Mouse (Mus musculus): ENCODE measurements around the gene Tmigd3.

Tmigd3 gene

GRCm38 (mm10) chr3:105892572-105893495 lies 22.1 kb downstream of the Tmigd3 start:
- no peaks in the 10 kb centered on the region for H3K9me3 ChIP-seq (ENCODE audit: low read length)
- no peak for TF ChIP-seq POU5F1 (IDR thresholded peaks at IDR 0.05; ENCODE audit: borderline replicate concordance, low read length)
- TF ChIP-seq NANOG (IDR thresholded peaks at IDR 0.05; ENCODE audit: borderline replicate concordance, low read length): no peak
- peaks cover 34% of the 10 kb centered on the region for H3K4me1 ChIP-seq (replicated peaks; ENCODE audit: low read depth, low read length)
- no peaks in the 10 kb centered on the region for H3K36me3 ChIP-seq (ENCODE audit: insufficient read depth, low read length)
- H3K4me3 ChIP-seq (replicated peaks; ENCODE audit: low read length): no peak overlapping the region
- H3K27me3 ChIP-seq (ENCODE audit: insufficient read depth, low read length): peaks cover 4% of the 10 kb centered on the region; the same call in 1 of the 2 replicates

DNA sequence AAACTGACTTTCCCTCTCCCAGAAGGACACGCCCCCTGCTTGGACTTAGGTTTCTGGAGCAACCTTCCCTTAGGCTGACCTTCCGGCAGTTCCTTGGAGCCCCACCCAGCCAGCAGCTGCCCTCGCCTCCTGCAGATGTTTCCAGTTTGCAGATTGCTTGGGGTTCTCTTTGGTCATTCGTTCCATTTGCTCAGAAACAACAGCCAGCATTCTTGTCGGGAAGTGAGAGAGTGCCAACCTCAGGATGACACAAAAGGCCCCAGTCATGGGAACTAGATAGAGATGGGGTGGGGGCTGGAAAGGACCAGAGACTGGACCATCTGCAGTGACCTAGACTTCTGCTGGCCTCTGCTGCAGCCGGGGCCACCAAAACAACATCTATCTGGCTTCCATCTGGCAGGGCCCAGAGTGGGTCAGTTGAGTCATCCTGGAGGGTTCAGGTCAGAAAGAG lies 23.3 kb downstream of the Tmigd3 start:
- H3K9me3 ChIP-seq (ENCODE audit: low read length): no peaks in the 10 kb centered on the region
- H3K36me3 ChIP-seq (ENCODE audit: insufficient read depth, low read length): no peaks in the 10 kb centered on the region
- peaks cover 34% of the 10 kb centered on the region for H3K4me1 ChIP-seq (replicated peaks; ENCODE audit: low read depth, low read length)
- peaks cover 7% of the 10 kb centered on the region for H3K27me3 ChIP-seq (ENCODE audit: insufficient read depth, low read length)
- no peak for TF ChIP-seq NANOG (IDR thresholded peaks at IDR 0.05; ENCODE audit: borderline replicate concordance, low read length)
- no peak for TF ChIP-seq POU5F1 (IDR thresholded peaks at IDR 0.05; ENCODE audit: borderline replicate concordance, low read length)
- peak overlapping the region; percentile 32; the same call in 1 of the 2 replicates for H3K4me3 ChIP-seq (replicated peaks; ENCODE audit: low read length)

DNA sequence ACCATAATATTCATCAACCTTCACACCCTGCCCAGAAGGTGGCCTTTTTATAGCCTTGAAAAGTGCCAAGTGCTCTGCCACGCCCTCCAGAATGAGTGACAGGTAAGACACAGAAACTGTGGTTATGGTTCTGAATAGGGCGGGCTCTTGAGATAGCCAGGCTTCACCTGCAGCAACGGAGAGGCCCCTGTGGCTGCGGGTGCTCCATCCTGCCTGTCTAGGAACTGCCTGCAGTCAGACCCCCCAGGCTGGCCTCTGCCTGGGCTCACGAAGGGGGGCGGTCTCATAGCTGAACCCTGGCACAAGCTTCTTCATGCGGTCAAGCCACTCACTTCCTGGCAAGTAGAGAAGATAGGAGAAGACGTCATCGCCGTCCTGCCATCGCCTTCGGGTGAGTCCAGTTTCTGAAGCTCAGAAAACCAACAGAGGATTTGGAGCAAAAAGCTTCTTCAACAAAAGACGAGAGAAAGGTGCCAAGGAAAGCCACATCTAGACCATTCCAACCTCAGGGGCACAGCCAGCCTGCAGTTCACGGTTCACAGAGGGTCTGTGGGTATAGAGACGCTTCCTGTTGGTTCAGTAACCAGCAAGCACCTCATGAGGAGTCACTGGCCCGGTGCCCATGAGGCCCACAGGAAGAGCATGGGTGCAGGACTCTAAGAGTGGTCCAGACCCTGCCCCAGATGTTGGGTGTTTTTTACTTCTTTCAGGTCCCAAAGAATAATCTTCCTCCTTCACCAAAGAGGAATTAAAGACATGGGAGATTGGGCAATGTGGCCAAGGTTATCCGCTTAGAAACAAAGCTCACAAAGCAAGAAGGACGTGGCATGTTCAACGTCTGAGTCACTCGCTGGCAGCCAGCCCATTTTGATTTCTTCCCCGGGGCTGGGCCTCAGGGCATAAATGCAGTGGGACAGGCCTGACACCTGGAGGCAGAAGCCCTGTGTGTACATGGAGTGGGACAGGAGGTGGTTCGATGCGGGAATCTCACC lies 24.2 kb downstream of the Tmigd3 start:
- Histone ChIP-seq H3K9me3 (ENCODE audit: low read length) (no peaks in the 10 kb centered on the region), H3K4me3 (replicated peaks; ENCODE audit: low read length) (peak overlapping the region; percentile 29; the same call in 1 of the 2 replicates), H3K4me1 (replicated peaks; ENCODE audit: low read depth, low read length) (peaks cover 34% of the 10 kb centered on the region), H3K36me3 (ENCODE audit: insufficient read depth, low read length) (no peaks in the 10 kb centered on the region), H3K27me3 (ENCODE audit: insufficient read depth, low read length) (peaks cover 13% of the 10 kb centered on the region)
- TF ChIP-seq POU5F1 (IDR thresholded peaks at IDR 0.05; ENCODE audit: borderline replicate concordance, low read length): no peak

DNA sequence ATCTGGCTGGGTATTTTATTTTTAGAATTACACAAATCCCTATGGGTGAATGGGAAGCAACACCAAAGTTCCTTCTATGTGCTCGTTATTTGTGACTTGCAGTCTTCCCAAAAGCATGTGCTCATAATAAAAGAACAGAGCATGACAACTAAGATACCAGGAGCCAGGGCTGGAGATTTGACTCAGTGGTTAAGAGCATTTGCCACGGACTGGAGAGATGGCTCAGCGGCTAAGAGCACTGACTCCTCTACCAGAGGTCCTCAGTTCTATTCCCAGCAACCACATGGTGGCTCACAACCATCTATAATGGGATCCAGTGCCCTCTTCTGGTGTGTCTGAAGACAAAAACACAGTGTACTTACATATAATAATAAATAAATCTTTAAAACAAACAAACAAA lies 26.1 kb downstream of the Tmigd3 start:
- H3K9me3 ChIP-seq (ENCODE audit: low read length): no peaks in the 10 kb centered on the region
- H3K36me3 ChIP-seq (ENCODE audit: insufficient read depth, low read length): no peaks in the 10 kb centered on the region
- no peak for TF ChIP-seq NANOG (IDR thresholded peaks at IDR 0.05; ENCODE audit: borderline replicate concordance, low read length)
- TF ChIP-seq CTCF (conservative IDR thresholded peaks at IDR 0.05; ENCODE audit: low read length): no peak
- no peak for TF ChIP-seq POU5F1 (IDR thresholded peaks at IDR 0.05; ENCODE audit: borderline replicate concordance, low read length)

GRCm38 (mm10) chr3:105898325-105898724 lies 27.6 kb downstream of the Tmigd3 start:
- peaks cover 22% of the 10 kb centered on the region for H3K4me1 ChIP-seq (replicated peaks; ENCODE audit: low read depth, low read length)
- no peak for TF ChIP-seq NANOG (IDR thresholded peaks at IDR 0.05; ENCODE audit: borderline replicate concordance, low read length)
- TF ChIP-seq CTCF (conservative IDR thresholded peaks at IDR 0.05; ENCODE audit: low read length): no peak
- no peak for TF ChIP-seq POU5F1 (IDR thresholded peaks at IDR 0.05; ENCODE audit: borderline replicate concordance, low read length)
- H3K36me3 ChIP-seq (ENCODE audit: insufficient read depth, low read length): no peaks in the 10 kb centered on the region
- H3K27me3 ChIP-seq (ENCODE audit: insufficient read depth, low read length): peaks cover 15% of the 10 kb centered on the region
- H3K4me3 ChIP-seq (replicated peaks; ENCODE audit: low read length): no peak overlapping the region
- H3K9me3 ChIP-seq (ENCODE audit: low read length): no peaks in the 10 kb centered on the region

More for the DNA sequence above, 26.1 kb downstream of the Tmigd3 start:
- peaks cover 34% of the 10 kb centered on the region for H3K4me1 ChIP-seq (replicated peaks; ENCODE audit: low read depth, low read length)
- H3K4me3 ChIP-seq (replicated peaks; ENCODE audit: low read length): no peak overlapping the region
- H3K27me3 ChIP-seq (ENCODE audit: insufficient read depth, low read length): peaks cover 15% of the 10 kb centered on the region

DNA sequence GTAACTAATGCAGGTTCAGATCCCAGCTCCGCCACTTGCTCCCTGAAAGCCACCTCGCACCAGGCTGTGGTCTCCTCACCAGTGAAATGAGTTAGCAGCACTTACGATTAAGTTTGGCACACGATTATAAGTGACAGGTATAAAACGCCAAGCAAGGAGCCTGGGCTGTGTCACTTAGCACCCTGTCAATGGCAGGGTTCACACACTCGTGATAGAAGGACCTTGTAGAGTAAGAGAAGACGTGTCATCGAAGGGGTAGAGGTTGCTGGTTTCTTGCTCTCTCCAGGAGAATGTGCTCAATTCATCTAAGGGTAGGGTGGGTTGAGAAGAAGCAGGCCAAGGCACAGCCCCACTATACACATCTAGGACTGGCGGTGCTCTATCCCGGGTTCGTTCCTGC lies 28.2 kb downstream of the Tmigd3 start:
- no peak overlapping the region for H3K4me3 ChIP-seq (replicated peaks; ENCODE audit: low read length)
- no peaks in the 10 kb centered on the region for H3K36me3 ChIP-seq (ENCODE audit: insufficient read depth, low read length)
- TF ChIP-seq POU5F1 (IDR thresholded peaks at IDR 0.05; ENCODE audit: borderline replicate concordance, low read length): no peak
- TF ChIP-seq CTCF (conservative IDR thresholded peaks at IDR 0.05; ENCODE audit: low read length): no peak
- no peak for TF ChIP-seq NANOG (IDR thresholded peaks at IDR 0.05; ENCODE audit: borderline replicate concordance, low read length)
- no peaks in the 10 kb centered on the region for H3K9me3 ChIP-seq (ENCODE audit: low read length)
- H3K27me3 ChIP-seq (ENCODE audit: insufficient read depth, low read length): peaks cover 15% of the 10 kb centered on the region
- peaks cover 17% of the 10 kb centered on the region for H3K4me1 ChIP-seq (replicated peaks; ENCODE audit: low read depth, low read length)

- H3K27me3 ChIP-seq (ENCODE audit: insufficient read depth, low read length): peaks cover 15% of the 10 kb centered on the region
- no peak overlapping the region for H3K4me3 ChIP-seq (replicated peaks; ENCODE audit: low read length)
- no peaks in the 10 kb centered on the region for H3K36me3 ChIP-seq (ENCODE audit: insufficient read depth, low read length)
- TF ChIP-seq POU5F1 (IDR thresholded peaks at IDR 0.05; ENCODE audit: borderline replicate concordance, low read length): no peak
- peak; percentile 83 for TF ChIP-seq CTCF (conservative IDR thresholded peaks at IDR 0.05; ENCODE audit: low read length)
- H3K9me3 ChIP-seq (ENCODE audit: low read length): no peaks in the 10 kb centered on the region
- peaks cover 9% of the 10 kb centered on the region for H3K4me1 ChIP-seq (replicated peaks; ENCODE audit: low read depth, low read length)
These were observed 28.9 kb downstream of the Tmigd3 start for GRCm38 (mm10) chr3:105899394-105900147.

DNA sequence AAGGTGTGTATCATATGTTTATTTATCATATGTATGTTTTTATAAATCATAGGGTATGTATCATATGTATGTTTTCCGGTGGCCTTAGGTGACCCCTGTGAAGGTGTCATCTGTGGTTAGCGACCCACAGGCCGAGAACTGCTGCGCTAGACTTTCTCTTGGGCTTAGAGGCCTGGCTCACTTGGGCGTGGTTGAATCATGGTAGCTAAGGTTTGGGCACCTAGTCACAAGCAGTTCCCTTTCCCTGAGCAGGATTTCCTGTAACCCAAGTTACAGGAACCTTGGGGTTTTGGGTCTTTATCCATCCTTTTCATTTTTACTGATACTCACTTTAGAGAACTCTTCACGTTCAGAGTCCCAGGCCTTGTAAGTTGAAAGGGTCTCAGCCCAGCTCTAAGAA lies 29.6 kb downstream of the Tmigd3 start:
- Histone ChIP-seq H3K36me3 (ENCODE audit: insufficient read depth, low read length) (no peaks in the 10 kb centered on the region), H3K4me1 (replicated peaks; ENCODE audit: low read depth, low read length) (peaks cover 2% of the 10 kb centered on the region), H3K27me3 (ENCODE audit: insufficient read depth, low read length) (peaks cover 15% of the 10 kb centered on the region), H3K9me3 (ENCODE audit: low read length) (no peaks in the 10 kb centered on the region), H3K4me3 (replicated peaks; ENCODE audit: low read length) (no peak overlapping the region)
- TF ChIP-seq CTCF (conservative IDR thresholded peaks at IDR 0.05; ENCODE audit: low read length) (no peak), POU5F1 (IDR thresholded peaks at IDR 0.05; ENCODE audit: borderline replicate concordance, low read length) (no peak), NANOG (IDR thresholded peaks at IDR 0.05; ENCODE audit: borderline replicate concordance, low read length) (no peak)
